7 mouse cellular contexts compared by ENCODE assay signal in the genomic region with DNA sequence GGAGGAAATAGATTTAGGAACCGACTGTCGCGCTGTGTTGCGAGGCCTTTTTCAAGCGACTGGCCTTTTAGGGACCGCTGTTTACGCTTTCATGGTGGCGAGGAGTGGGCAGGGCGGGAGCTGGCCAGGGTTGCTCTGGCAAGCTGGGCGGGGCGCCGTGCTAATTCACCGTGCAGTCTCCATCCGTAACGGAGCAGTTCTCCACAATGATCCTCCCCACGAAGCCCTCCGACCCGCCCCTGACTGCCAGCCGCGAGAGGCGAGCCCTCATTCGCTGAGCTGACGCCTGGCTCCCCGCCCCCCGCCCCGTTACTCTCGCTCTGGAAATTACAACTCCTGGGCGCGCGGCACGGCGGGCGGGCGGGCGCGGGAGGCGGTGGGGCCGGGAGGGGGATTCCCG. TPM values are rescaled to one million over a fixed set of nuclear protein-coding genes. Genes with fewer than 3 reads are reported as not detected.
DNase-seq lines count a peak whose midpoint lies in the region; ATAC-seq and TF ChIP-seq lines count a peak whose summit lies in the region.

Trim67 (plus strand) TSS at position 385 of the 400 bp plus-strand sequence.

- peak within 1 kb of the TSS; percentile 98 for H3K27ac ChIP-seq in hindbrain, embryonic 14.5 days
- no peak within 1 kb of the TSS for H3K27ac ChIP-seq in thymus, adult 2 months (ENCODE audit: control insufficient read depth, insufficient read depth, low read length)

- peak within 1 kb of the TSS; percentile 87 for H3K9ac ChIP-seq in hindbrain, embryonic 14.5 days

- DNase-seq in ES-CJ7 (ENCODE audit: low read depth, low spot score) = peak; percentile 83
- peak; percentile 26 for DNase-seq in adrenal gland, adult 18-20 months (ENCODE audit: low spot score in 2 of 2)
- DNase-seq in embryo, embryonic 9.5 days (ENCODE audit: extremely low spot score) = peak; percentile 85
- DNase-seq in hindbrain, embryonic 14.5 days (ENCODE audit: low spot score) = peak; percentile 88
- peak; percentile 96 for DNase-seq in left cerebral cortex, postnatal 4 days
- DNase-seq in neural tube, embryonic 10.5 days (ENCODE audit: extremely low spot score, low spot score) = peak; percentile 84
- DNase-seq in thymus, adult 2 months = peak; percentile 9

- peak within 1 kb of the TSS; percentile 80 for H3K4me3 ChIP-seq in hindbrain, embryonic 14.5 days (replicated peaks; ENCODE audit: low read length)
- peak within 1 kb of the TSS; percentile 29 for H3K4me3 ChIP-seq in thymus, adult 2 months (ENCODE audit: control insufficient read depth, insufficient read depth, low read length)

- intact Hi-C loops in left cerebral cortex, postnatal 4 days (cut with DNase I) = no loop called here

- TF ChIP-seq CTCF in thymus, adult 2 months (IDR thresholded peaks at IDR 0.05; ENCODE audit: borderline replicate concordance, control insufficient read depth, extremely low read depth, insufficient read depth, low read length, poor library complexity) = no peak

- H3K27me3 ChIP-seq in hindbrain, embryonic 14.5 days (ENCODE audit: control insufficient read depth, insufficient read depth, low read length) = no peaks in the 10 kb centered on the region; the same call in 1 of the 2 replicates
- H3K27me3 ChIP-seq in thymus, adult 2 months (ENCODE audit: control insufficient read depth, insufficient read depth, low read length) = peaks cover 16% of the 10 kb centered on the region

- H3K36me3 ChIP-seq in hindbrain, embryonic 14.5 days (replicated peaks; ENCODE audit: control insufficient read depth, insufficient read depth) = no peaks in the 10 kb centered on the region
- no peaks in the 10 kb centered on the region for H3K36me3 ChIP-seq in thymus, adult 2 months (ENCODE audit: control insufficient read depth, insufficient read depth, low read length)

- peak within 1 kb of the TSS; percentile 87 for H3K4me2 ChIP-seq in hindbrain, embryonic 14.5 days (replicated peaks)

- no peak for TF ChIP-seq POLR2A in thymus, adult 2 months (IDR thresholded peaks at IDR 0.05; ENCODE audit: control insufficient read depth, extremely low read depth, insufficient read depth, low read length, poor library complexity)

- H3K4me1 ChIP-seq in hindbrain, embryonic 14.5 days (replicated peaks; ENCODE audit: control insufficient read depth, insufficient read depth, low read length) = peaks cover 33% of the 10 kb centered on the region
- peaks cover 21% of the 10 kb centered on the region for H3K4me1 ChIP-seq in thymus, adult 2 months (replicated peaks; ENCODE audit: control insufficient read depth, insufficient read depth, low read length)

- 0% methylated on average over 28 of the region's 39 CpGs for WGBS in hindbrain, embryonic 14.5 days
- 1% methylated on average over 39 of the region's 39 CpGs for WGBS in thymus, adult 2 months

- no peaks in the 10 kb centered on the region for H3K9me3 ChIP-seq in hindbrain, embryonic 14.5 days (ENCODE audit: control insufficient read depth, low read length)

- peak; percentile 93 for ATAC-seq in hindbrain, embryonic 14.5 days (ENCODE audit: low FRiP score)

RNA-seq across cellular contexts. Expression of gene Trim67, which starts in this region (rescaled TPM):
- total RNA-seq in adrenal gland, adult 18-20 months (2021) = 1 to 10 TPM; 1.1 to 2.2 TPM
- 35.8 and 39.4 TPM in 2 replicates for polyA plus RNA-seq in hindbrain, embryonic 14.5 days (2014; fragmentation: Nextera tagmentation; extraction: Ambion mirVana)
- 100 to 1,000 TPM; 251 to 271 TPM for total RNA-seq in left cerebral cortex, postnatal 4 days (2021)
- 0.26 TPM in 2 replicates for polyA plus RNA-seq in thymus, adult 2 months (2012; rRNA removed)

Comparison
In these comparisons a context has a peak if more than half of its experiments do, and no peak if none do; other contexts are left out.
1. RNA of gene Trim67 (total RNA-seq): 251 to 271 TPM in left cerebral cortex, postnatal 4 days; 1.1 to 2.2 TPM in adrenal gland, adult 18-20 months; every median in the first group is over 10 times any median in the second.
2. RNA of gene Trim67 (polyA plus RNA-seq): 35.8 to 39.4 TPM in hindbrain, embryonic 14.5 days; 0.26 TPM in thymus, adult 2 months; every median in the first group is over 10 times any median in the second.
3. Peak in DNase-seq and H3K4me3 ChIP-seq in thymus, adult 2 months; RNA of the gene not detected or under 1 TPM.
4. DNase-seq: peak in every context shown above with its lines; median percentile 96 in left cerebral cortex, postnatal 4 days; 88 in hindbrain, embryonic 14.5 days; 85 in embryo, embryonic 9.5 days; 84 in neural tube, embryonic 10.5 days; 83 in ES-CJ7; 26 in adrenal gland, adult 18-20 months; 9 in thymus, adult 2 months.